In the genomic region with DNA sequence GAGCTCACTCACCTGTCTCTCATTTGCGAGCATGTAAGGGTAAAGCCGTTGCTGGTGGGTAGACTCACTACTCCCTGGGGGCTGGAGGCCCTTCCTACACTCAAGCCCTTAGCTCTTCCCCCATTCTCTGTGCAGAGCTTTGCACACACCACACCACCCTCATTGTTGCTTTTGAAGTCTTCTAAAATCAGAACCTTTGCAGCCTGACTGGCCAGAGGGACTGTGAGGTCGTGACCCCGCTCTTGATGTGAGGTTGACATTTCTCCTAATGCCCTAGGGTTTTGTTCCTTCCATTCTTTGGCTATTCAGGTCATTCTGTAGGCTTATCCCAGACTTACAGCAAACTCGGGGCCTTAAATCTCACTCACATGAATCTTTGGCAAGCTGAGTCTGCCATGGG, we compare ENCODE assay signal across 22 mouse cellular contexts.
DNase-seq lines count a peak whose midpoint lies in the region; ATAC-seq and TF ChIP-seq lines count a peak whose summit lies in the region.
"Had no signal": no experiment of that assay in that cellular context is flagged by ENCODE, and none has a peak within 500 bp of the region (broad histone marks: within the 10 kb centered on the region; RNA-seq: fewer than 3 reads in every experiment).

No protein-coding gene starts in this region.

- TF ChIP-seq CTCF in stomach, postnatal 0 days (IDR thresholded peaks at IDR 0.05; ENCODE audit: low read depth) = no peak

- no peaks in the 10 kb centered on the region for H3K27me3 ChIP-seq in heart, embryonic 12.5 days (replicated peaks)
- H3K27me3 ChIP-seq in kidney, embryonic 15.5 days = no peaks in the 10 kb centered on the region
- H3K27me3 ChIP-seq in kidney, embryonic 14.5 days (ENCODE audit: control insufficient read depth, insufficient read depth, low read length) = no peaks in the 10 kb centered on the region
- H3K27me3 ChIP-seq in stomach, embryonic 15.5 days (replicated peaks) = no peaks in the 10 kb centered on the region
- H3K27me3 ChIP-seq in stomach, postnatal 0 days (ENCODE audit: control insufficient read depth, insufficient read depth, low read length) = no peaks in the 10 kb centered on the region
- H3K27me3 ChIP-seq: embryonic facial prominence, embryonic 12.5 days; forebrain, embryonic 15.5 days; hindbrain, embryonic 13.5 days; limb, embryonic 13.5 days; midbrain, embryonic 13.5 days; neural tube, embryonic 13.5 days had no signal

- 39% methylated on average over 5 of the region's 5 CpGs for WGBS in heart, embryonic 12.5 days
- 57% methylated on average over 5 of the region's 5 CpGs for WGBS in kidney, embryonic 15.5 days
- 60% methylated on average over 5 of the region's 5 CpGs for WGBS in kidney, embryonic 14.5 days
- WGBS in stomach, embryonic 15.5 days = 58% methylated on average over 5 of the region's 5 CpGs
- WGBS in stomach, postnatal 0 days = 65% methylated on average over 5 of the region's 5 CpGs

- no peaks in the 10 kb centered on the region for H3K9me3 ChIP-seq in heart, embryonic 12.5 days (replicated peaks)
- H3K9me3 ChIP-seq in kidney, embryonic 15.5 days (replicated peaks) = no peaks in the 10 kb centered on the region
- no peaks in the 10 kb centered on the region for H3K9me3 ChIP-seq in kidney, embryonic 14.5 days (ENCODE audit: control insufficient read depth, low read length)
- no peaks in the 10 kb centered on the region for H3K9me3 ChIP-seq in stomach, embryonic 15.5 days
- H3K9me3 ChIP-seq in stomach, postnatal 0 days (ENCODE audit: control insufficient read depth, low read length) = no peaks in the 10 kb centered on the region
- H3K9me3 ChIP-seq: embryonic facial prominence, embryonic 12.5 days; forebrain, embryonic 15.5 days; hindbrain, embryonic 13.5 days; limb, embryonic 13.5 days; midbrain, embryonic 13.5 days; neural tube, embryonic 13.5 days had no signal

- DNase-seq in heart, postnatal 4 days = no peak
- DNase-seq in stomach, postnatal 0 days (ENCODE audit: low spot score) = no peak
- DNase-seq in left cerebral cortex, adult 11 months (ENCODE audit: low spot score) = no peak
- DNase-seq in kidney, postnatal 4 days = no peak
- DNase-seq: adrenal gland, postnatal 36 days; B cell, adult 2 months; cerebellum, adult 11-12 months; cerebellum, postnatal 14 days; gastrocnemius, postnatal 25 days; thymus, postnatal 25 days had no signal

- no peaks in the 10 kb centered on the region for H3K36me3 ChIP-seq in heart, embryonic 12.5 days
- H3K36me3 ChIP-seq in kidney, embryonic 15.5 days = no peaks in the 10 kb centered on the region
- H3K36me3 ChIP-seq in kidney, embryonic 14.5 days (ENCODE audit: control insufficient read depth, insufficient read depth, low read length) = no peaks in the 10 kb centered on the region
- H3K36me3 ChIP-seq in stomach, embryonic 15.5 days = no peaks in the 10 kb centered on the region
- no peaks in the 10 kb centered on the region for H3K36me3 ChIP-seq in stomach, postnatal 0 days (ENCODE audit: control insufficient read depth, insufficient read depth, low read length)
- H3K36me3 ChIP-seq: embryonic facial prominence, embryonic 12.5 days; forebrain, embryonic 15.5 days; hindbrain, embryonic 13.5 days; limb, embryonic 13.5 days; midbrain, embryonic 13.5 days; neural tube, embryonic 13.5 days had no signal

- H3K4me1 ChIP-seq in heart, embryonic 12.5 days (replicated peaks) = peaks cover 52% of the 10 kb centered on the region
- H3K4me1 ChIP-seq in kidney, embryonic 15.5 days = peaks cover 44% of the 10 kb centered on the region
- H3K4me1 ChIP-seq in kidney, embryonic 14.5 days (ENCODE audit: control insufficient read depth, insufficient read depth, low read length) = peaks cover 28% of the 10 kb centered on the region
- peaks cover 19% of the 10 kb centered on the region for H3K4me1 ChIP-seq in stomach, embryonic 15.5 days
- H3K4me1 ChIP-seq in stomach, postnatal 0 days (replicated peaks; ENCODE audit: control insufficient read depth, insufficient read depth) = 0 out of 2 replicates have a peak, but pooled peaks cover 5% of the 10 kb centered on the region
- H3K4me1 ChIP-seq: forebrain, embryonic 15.5 days had no signal

- 0 out of 2 replicates have a peak, but pooled peaks have one; percentile 16 for ATAC-seq in heart, embryonic 12.5 days (ENCODE audit: insufficient number of reproducible peaks, low FRiP score)
- no peak for ATAC-seq in kidney, embryonic 15.5 days (replicated peaks; ENCODE audit: low FRiP score)
- no peak for ATAC-seq in kidney, embryonic 14.5 days (ENCODE audit: low FRiP score, low TSS enrichment)
- 0 out of 2 replicates have a peak, but pooled peaks have one; percentile 7 for ATAC-seq in stomach, embryonic 15.5 days (ENCODE audit: insufficient read depth, low FRiP score, low read depth)
- ATAC-seq in stomach, postnatal 0 days (ENCODE audit: low FRiP score, low TSS enrichment) = no peak
- ATAC-seq: forebrain, embryonic 15.5 days; midbrain, embryonic 13.5 days had no signal

- no peak for TF ChIP-seq EP300 in stomach, postnatal 0 days (optimal IDR thresholded peaks at IDR 0.05)

- no peak overlapping the region for H3K4me3 ChIP-seq in heart, embryonic 12.5 days
- no peak overlapping the region for H3K4me3 ChIP-seq in kidney, embryonic 15.5 days (replicated peaks)
- H3K4me3 ChIP-seq in kidney, embryonic 14.5 days (ENCODE audit: low read length) = no peak overlapping the region
- no peak overlapping the region for H3K4me3 ChIP-seq in stomach, embryonic 15.5 days (replicated peaks)
- no peak overlapping the region for H3K4me3 ChIP-seq in stomach, postnatal 0 days (ENCODE audit: low read depth, low read length)
- H3K4me3 ChIP-seq: embryonic facial prominence, embryonic 12.5 days; erythroblast, embryonic 14.5 days; forebrain, embryonic 15.5 days; hindbrain, embryonic 13.5 days; limb, embryonic 13.5 days; midbrain, embryonic 13.5 days; neural tube, embryonic 13.5 days had no signal

- no peak overlapping the region for H3K4me2 ChIP-seq in heart, embryonic 12.5 days
- H3K4me2 ChIP-seq in kidney, embryonic 15.5 days = no peak overlapping the region
- no peak overlapping the region for H3K4me2 ChIP-seq in kidney, embryonic 14.5 days (replicated peaks; ENCODE audit: low read depth, low read length)
- H3K4me2 ChIP-seq in stomach, embryonic 15.5 days = no peak overlapping the region
- H3K4me2 ChIP-seq in stomach, postnatal 0 days (replicated peaks; ENCODE audit: low read depth) = no peak overlapping the region
- H3K4me2 ChIP-seq: embryonic facial prominence, embryonic 12.5 days; forebrain, embryonic 15.5 days; hindbrain, embryonic 13.5 days; limb, embryonic 13.5 days; midbrain, embryonic 13.5 days; neural tube, embryonic 13.5 days had no signal

- no peak overlapping the region for H3K9ac ChIP-seq in heart, embryonic 12.5 days
- no peak overlapping the region for H3K9ac ChIP-seq in kidney, embryonic 15.5 days
- H3K9ac ChIP-seq in kidney, embryonic 14.5 days (ENCODE audit: low read depth, low read length) = no peak overlapping the region
- no peak overlapping the region for H3K9ac ChIP-seq in stomach, embryonic 15.5 days
- H3K9ac ChIP-seq in stomach, postnatal 0 days (ENCODE audit: low read length) = no peak overlapping the region
- H3K9ac ChIP-seq: embryonic facial prominence, embryonic 12.5 days; forebrain, embryonic 15.5 days; hindbrain, embryonic 13.5 days; limb, embryonic 13.5 days; midbrain, embryonic 13.5 days; neural tube, embryonic 13.5 days had no signal

- H3K27ac ChIP-seq in heart, embryonic 12.5 days (ENCODE audit: poor library complexity, severe bottlenecking) = peak overlapping the region; percentile 52
- 0 out of 2 replicates have a peak overlapping the region, but pooled peaks have one; percentile 37 for H3K27ac ChIP-seq in kidney, embryonic 15.5 days
- no peak overlapping the region for H3K27ac ChIP-seq in kidney, embryonic 14.5 days (ENCODE audit: low read depth, low read length)
- H3K27ac ChIP-seq in stomach, embryonic 15.5 days = peak overlapping the region; percentile 0; the same call in 1 of the 2 replicates
- H3K27ac ChIP-seq in stomach, postnatal 0 days (replicated peaks) = no peak overlapping the region
- H3K27ac ChIP-seq: embryonic facial prominence, embryonic 12.5 days; forebrain, embryonic 15.5 days; hindbrain, embryonic 13.5 days; kidney, postnatal 0 days; limb, embryonic 13.5 days; midbrain, embryonic 13.5 days; neural tube, embryonic 13.5 days had no signal

Comparison
In these comparisons a context has a peak if more than half of its experiments do, and no peak if none do; other contexts are left out.
1. ATAC-seq: peak in heart, embryonic 12.5 days (single experiment) and stomach, embryonic 15.5 days (single experiment); none in kidney, embryonic 15.5 days (single experiment), kidney, embryonic 14.5 days (single experiment) and stomach, postnatal 0 days (single experiment).
2. H3K27ac ChIP-seq: peak in heart, embryonic 12.5 days (single experiment), kidney, embryonic 15.5 days (single experiment) and stomach, embryonic 15.5 days (single experiment); none in kidney, embryonic 14.5 days (single experiment) and stomach, postnatal 0 days (single experiment).